Mouse (Mus musculus): ENCODE results near the gene Sumo3.

Sumo3 gene

DNA sequence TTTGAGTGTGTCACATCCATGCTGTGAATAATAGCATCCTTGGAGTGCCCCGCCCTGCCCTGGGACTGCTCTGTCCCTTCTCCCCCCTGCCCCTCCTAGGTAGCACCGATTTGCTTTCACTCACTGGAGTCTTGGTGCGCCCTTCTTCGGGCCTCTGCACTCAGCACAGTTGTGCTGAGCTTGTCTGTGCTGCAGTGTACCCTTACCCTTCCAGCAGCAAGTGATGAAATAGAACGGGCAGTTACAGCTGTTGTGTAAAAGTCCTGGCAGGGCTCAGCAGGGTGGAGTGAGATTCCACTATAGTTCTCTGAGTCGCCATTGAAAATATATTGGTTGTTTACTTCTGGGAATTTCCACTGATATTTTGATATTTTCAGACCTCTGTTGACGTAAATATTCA, 20.1 kb downstream of the Sumo3 start:
- DNase-seq (ENCODE audit: low read depth) = no peak

DNA sequence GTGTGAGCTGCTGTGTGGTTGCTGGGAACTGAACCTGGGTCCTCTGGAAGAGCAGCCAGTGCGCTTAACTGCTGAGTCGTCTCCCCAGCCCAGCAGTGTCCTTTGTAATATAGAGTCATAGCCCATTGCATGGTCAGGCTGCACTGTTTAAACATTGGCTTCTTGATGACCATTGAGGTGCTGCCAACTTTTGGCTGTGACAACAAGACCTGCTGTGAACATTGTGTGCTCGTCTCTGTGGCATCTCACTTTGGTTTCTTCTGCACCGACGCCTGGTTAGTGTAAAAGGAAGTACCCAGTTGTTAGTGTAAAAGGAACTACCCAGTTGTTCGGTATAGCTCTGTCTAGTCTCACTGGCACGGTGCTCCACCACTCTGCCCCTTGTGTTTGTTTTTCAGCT, 20.7 kb downstream of the Sumo3 start:
- DNase-seq (ENCODE audit: low read depth) = no peak

DNA sequence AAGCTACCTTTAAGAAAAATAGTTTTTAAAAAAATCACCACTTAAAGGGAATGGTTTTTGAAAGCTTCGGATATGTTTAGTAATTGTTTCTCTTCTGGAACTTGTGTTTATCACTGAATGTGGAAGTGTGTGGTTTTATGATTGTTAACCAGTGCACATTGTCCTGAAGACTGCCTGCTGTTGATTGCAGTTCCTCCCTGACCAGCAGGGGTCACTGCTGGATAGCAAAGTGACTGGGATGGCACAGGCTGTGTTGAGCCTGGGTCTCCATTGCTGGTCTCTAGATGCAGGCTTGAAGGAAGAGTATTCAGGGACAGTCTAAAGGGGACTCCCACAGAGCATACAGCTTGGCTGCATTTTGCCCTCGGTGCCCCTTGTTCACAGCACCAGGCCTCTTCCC, 21.6 kb downstream of the Sumo3 start:
- no peak for DNase-seq (ENCODE audit: low read depth)

DNA sequence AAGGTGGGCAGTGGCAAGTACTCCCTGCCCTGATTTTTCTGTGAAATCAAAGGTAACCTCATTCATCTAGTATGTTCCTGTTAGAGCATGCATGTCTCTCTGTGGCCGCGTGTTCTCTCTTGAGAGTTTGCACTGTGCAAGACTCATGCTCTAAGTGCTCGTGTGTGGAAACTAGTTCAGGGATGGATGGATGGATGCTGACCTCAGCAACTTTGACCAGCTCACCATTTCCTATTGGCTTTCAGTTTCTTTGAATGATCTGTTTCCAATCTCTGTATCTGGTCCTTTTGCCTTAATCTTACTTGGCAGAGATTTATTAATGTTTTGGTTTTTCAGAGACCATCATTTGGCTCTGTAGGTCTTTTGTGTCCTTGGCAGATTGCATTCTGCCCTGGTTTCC, 23.3 kb downstream of the Sumo3 start:
- no peak for DNase-seq (ENCODE audit: low read depth)

DNA sequence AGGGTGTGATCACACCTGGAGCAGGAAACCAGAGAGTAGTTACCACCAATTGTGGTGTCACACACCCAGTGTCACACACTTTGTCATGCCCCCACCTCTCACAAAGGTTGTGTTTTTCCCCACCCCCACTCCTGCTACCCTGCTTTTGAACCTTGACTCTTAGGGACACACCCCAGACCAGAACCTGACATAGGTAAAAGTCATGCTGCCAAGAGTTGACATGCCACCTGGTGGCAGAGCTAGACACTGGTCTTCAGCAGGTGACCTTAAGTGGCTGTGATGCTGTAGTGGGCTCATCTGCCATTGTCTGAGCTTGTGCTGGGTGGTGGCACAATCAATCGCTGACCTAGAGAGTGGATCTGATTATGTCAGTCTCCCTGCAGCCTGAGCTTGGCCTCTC, 24.1 kb downstream of the Sumo3 start:
- DNase-seq (ENCODE audit: low read depth) = no peak

DNA sequence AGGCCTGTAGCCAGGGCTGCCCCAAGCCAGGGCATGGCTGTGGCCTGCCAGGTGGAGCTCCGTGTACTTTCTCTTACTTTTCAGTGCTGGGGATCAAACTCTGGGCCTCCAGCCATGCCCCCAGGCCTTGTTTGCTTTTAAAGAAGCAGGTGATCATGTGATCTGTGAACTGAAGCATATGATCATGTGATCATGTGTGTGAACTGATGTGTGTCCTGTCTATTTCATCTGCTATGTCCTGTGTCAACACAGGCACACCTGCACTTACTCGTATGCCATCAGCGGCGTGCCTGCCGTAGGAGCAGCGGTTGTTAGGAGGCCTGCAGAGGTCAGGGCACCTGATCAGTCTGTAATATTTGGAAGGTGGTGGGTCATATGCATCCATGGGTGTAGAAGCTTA, 28.1 kb downstream of the Sumo3 start:
- no peak for DNase-seq (ENCODE audit: low read depth)

DNA sequence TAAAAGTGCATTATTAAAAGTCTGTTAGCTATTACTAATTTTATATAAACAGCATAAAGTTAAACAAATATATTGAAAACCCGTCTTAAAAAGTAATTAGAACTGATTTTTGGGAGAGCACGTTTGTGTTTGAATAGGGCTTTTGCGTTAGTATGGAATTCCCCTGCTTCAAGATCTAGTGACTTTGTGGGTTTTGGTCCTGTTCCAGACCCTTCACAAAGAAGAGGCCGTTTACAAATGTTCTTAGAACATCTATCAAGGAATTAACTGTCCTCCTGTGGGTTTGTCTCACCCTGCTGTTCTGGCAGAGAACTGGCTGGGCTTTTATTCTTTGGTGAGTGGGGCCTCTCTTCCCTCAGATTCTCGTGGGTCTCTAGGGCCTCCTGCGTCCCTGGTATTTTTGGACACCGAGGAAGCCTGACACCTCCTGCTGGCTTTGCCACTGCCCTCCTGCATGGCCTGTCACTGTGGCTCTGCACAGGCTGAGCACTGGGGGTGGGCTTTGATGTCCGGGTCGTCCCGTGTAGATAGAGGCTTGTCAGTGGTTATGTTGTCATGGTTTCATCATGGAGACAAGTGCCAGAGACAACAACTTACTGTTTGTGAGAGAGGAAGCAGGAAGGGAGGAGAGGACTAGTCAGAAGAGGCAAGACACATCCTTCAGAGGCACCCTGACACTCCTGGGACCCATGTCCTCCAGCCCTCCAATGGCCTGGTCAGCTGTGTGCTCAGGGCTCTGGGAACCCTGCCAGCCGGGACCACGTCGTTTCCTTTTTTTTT, 28.7 kb downstream of the Sumo3 start:
- no peak for DNase-seq (ENCODE audit: low read depth)

DNA sequence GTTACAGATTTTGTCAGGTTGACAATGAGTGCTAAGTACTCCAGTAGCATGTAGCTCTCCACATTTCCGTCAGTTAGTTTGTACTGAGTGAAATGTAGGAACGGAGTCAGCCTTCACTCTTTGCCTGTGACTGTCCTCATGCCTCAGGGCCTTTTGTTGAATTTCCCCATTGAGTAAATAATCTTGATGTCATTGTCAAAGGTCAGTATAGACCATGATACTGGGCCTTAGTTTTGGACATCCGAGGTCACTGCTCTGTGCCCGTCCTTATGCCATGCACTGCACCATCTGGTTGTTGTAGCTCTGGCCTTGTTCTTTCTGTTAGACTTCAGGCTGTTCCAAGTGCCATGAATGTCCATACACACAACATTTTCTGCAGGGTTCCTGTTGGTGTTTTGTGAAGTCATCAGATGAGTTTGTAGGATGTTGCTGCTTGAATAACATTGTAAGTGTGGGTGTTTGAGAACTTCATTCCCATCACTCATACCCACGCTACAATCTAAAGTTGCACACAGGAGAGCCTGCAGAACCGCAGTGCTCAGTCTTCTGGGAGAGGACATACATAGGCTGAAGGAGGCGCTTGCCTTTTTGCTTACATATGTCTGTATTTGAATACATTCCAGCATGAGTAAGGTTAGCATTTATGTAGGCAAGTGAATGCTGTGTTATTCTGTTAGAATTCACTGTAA, 30.5 kb downstream of the Sumo3 start:
- DNase-seq (ENCODE audit: low read depth) = no peak

DNA sequence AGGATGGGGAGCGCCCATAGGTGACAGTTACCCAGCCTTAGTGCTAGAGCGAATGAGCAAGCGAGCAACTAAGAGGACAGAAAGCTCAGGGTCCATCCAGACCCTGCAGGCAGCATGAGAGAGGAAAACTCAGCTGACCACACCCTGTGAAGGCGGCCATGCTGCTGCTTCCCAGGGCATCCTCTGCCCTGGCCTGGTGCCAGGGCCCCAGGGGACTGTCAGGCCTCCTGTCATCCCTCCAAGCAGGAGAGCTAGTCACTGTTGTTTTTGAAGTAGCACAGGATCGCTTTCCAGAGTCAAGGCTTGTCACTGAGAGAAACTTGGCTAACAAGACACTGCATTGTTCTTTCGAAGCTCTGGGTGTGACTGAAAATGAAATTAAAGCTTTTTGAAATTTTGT, 33.1 kb downstream of the Sumo3 start:
- DNase-seq (ENCODE audit: low read depth) = no peak

DNA sequence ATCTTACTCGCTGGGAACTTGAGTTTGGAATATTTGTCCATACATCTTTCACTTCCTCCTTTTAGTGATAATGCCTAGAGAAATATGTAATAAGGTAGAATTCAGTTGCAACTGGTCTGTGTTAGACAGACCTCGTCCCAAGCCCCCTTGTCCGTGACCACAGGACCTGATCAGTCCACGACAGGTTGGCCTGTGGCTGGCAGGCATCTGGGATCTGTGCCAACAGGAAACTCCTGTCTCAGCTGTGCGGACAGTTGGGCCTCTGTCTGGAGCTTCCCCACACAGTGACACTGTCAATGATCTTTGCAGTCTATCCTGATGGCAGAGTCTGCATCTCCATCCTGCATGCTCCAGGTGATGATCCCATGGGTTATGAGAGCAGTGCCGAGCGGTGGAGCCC, 37.3 kb downstream of the Sumo3 start:
- no peak for DNase-seq (ENCODE audit: low read depth)

DNA sequence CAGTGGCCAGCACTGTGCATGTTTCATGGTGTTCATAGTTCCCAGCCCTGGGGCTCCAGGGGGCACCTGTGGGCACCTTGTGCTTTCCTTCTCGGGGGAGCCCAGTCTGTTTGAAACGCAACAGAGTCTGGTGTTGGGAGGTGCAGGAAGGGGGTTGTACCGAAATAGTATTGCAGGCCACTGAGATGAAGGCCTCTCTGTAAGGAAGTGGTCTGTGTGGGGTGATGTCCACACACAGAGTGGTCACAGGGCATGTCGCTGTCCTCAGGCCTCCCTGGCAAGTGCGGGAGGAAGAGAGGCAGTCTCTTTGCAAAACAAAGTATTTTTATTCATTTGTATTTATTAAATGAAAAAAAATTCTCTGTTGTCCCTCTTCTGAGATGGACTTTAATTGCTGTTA, 39.7 kb downstream of the Sumo3 start:
- DNase-seq (ENCODE audit: low read depth) = no peak

DNA sequence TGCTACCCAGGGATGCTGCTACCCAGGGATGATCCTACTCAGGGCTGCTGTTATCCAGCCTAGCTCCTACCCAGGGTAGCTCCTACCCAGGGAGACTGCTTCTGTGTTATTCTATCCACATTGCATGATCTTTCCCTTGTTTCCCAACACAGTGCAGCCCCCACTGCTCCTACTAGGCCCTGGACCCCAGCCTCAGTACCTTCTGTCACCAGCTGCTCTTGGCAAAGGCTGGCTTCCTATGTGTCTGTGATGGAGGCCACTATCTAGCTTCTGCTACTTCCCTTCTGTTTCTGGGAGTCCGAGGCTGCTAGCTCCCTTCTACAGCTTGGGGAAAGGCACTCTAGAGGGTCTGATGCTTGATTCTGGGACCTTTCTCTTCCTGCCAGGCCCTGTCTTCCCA, 41.6 kb downstream of the Sumo3 start:
- no peak for DNase-seq (ENCODE audit: low read depth)

DNA sequence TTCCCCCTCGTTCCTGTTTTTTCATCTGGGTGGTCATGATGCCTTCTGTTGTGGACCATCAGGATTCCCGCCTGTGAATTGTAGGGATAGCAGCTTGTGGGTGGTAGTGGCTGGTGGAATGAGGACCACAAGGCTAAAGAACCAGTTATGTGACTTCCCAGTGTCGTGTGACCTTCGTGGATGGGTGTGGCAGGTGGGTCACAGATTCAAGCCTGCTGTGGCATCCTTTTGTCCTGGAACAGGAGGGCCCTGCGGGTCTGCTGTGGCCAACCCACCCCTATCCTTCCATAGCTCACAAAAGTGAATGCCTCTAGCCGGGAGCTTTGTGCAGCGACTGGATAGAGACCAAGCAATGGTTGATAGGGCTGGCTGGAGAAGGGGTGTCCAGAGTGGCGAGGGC, 42.0 kb downstream of the Sumo3 start:
- no peak for DNase-seq (ENCODE audit: low read depth)

DNA sequence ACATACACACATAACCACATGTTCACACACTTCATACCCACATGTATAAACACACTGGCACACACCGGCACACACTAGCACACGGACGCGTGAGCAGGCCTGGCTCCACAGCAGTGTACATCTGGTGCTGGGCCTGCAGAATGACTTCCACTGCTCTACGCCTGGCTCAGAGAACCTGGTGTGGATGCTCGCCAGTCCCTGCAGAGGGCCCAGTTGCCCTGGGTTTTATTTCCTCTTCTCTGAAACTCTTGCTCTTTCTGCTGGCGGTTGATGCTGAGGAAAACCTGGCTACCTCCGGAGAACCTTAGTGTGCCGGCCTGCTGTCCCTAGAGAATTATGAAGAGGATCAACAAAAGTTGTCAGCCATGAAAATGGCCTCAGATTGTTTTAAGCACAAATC, 46.1 kb downstream of the Sumo3 start:
- DNase-seq (ENCODE audit: low read depth) = no peak

DNA sequence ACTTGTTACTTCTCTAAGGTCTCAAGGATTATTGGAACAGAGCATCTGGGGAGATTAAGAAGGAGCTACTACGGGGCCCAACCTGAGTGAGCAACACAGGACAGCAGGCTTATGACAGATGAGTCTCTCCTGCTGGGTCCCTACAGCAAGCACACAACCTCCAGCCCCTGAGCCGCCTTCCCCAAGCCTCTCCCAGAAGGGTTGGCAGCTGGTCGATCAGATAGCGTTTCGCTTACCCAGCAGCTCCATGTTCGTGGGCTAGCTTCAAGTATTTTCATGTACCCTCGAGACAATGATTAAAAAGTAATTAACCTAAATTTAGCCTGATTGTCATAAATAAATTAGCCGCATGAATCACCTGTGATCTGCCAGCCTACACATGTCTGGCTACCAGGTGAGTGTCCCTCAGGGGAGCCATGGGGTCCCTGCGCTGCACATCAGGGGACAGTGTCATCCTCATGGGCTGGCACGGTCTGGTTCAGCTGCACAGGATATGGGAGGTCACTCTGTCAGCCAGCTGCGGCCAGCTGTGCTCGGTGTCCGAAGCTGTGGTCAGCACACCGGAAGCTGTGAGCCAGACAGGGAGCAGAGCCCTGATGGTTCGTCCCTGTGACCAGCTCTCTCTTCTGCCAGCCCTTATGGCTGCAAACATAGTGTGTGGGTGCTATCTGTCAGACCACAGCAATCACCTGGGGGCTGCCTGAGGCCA, 52.5 kb downstream of the Sumo3 start:
- DNase-seq (ENCODE audit: low read depth) = no peak

DNA sequence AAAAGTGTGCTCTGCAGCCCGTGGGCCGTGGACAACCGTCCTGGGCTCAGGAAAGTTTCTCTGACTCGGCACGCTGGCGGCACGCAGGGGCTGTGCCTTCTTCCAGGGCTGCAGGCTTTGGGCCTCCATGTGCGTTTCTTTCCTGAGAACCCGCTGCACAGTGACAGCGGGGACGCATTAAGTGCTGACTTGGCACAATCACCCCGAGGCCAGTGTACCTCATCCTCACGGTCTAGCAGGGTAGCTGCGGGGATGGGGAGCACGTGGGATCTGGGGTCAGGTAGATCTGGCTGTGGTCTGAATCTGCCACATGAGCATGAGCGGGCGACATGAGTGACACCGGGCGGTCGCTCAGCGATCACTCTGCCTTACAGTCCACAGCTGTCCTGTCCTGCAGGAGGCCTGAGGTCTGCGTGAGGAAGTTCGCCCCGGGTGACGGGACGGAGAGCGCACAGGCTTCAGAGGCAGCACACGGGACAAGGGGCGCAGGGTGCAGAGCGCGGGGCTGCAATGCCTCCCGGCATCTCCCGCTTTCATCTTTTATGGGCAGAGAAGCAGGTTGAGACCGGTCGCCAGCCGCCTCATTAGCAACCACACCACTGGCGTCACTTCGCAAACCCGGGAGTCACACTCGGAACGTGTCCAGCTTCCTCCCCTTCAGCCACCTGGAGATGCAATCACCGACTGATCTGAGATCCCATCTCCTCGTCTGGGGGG, 58.2 kb downstream of the Sumo3 start:
- DNase-seq (ENCODE audit: low read depth) = no peak

DNA sequence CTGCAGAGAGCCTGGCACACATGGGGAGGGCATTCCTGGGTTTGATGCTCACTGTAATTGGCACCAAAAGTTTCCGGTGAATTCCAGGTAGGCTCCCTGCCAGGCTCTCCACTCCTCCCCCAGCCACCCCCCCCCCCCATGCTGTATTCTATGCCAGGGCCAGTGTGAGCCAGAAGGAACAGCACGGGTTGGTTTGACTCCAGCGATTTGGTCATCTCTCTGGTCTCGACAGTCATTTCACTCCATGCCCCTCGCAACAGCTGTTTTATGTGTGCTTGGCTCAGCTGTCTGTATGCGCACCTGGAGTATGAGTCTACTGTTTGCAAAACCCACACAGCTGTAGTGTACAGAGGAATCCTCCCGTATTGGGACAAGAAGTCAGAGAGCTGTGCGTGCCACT, 60.4 kb downstream of the Sumo3 start:
- DNase-seq (ENCODE audit: low read depth) = peak; percentile 53

DNA sequence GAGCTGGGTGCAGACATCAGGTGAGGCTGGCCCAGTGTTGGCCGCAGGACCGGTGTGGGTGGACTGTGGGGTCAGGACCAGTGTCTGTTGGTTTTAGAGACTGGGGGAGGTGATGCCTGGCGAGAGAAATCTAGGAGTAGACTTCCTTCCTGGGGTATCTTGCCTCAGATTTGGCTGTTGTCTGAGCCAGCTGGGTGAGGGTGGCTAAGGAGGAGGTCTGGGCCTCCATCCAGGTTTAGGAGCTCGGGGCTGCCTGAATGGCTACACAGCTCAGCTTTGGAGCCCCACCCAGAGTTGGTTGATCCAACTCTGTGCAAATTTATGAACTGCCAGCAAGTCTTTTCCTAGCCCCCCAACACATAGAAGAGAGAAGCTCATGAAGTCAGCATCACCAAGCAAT, 61.5 kb downstream of the Sumo3 start:
- peak; percentile 10 for DNase-seq (ENCODE audit: low read depth)
